Mouse (Mus musculus): Measurements from ENCODE around the gene Med22.
"Not testable (repeated sequence)": the region's sequence is repeated elsewhere in the genome, so short reads cannot be mapped to it uniquely, and the experiment has no call there.

The Med22 gene

DNA sequence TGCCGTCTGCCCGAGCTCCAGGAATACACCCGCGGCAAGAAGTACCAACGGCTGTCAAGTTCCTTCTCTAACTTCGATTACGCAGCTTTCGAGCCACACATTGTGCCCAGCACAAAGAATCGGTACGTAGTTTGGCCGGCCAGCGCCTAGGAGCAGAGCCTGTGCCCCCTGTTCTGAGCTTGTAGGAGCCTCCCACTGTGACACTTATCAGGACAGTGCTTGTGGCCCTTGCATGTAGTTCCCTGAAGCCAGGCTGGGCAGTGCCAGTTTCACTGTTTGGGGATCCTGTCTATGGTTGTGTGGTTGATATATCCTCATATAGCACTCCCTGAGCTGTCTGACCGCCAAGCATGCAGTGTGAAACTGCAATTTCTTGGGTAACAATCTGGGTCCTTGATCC lies 6.3 kb upstream of the Med22 start:
- DNase-seq (ENCODE audit: low read depth, low spot score): no peak

DNA sequence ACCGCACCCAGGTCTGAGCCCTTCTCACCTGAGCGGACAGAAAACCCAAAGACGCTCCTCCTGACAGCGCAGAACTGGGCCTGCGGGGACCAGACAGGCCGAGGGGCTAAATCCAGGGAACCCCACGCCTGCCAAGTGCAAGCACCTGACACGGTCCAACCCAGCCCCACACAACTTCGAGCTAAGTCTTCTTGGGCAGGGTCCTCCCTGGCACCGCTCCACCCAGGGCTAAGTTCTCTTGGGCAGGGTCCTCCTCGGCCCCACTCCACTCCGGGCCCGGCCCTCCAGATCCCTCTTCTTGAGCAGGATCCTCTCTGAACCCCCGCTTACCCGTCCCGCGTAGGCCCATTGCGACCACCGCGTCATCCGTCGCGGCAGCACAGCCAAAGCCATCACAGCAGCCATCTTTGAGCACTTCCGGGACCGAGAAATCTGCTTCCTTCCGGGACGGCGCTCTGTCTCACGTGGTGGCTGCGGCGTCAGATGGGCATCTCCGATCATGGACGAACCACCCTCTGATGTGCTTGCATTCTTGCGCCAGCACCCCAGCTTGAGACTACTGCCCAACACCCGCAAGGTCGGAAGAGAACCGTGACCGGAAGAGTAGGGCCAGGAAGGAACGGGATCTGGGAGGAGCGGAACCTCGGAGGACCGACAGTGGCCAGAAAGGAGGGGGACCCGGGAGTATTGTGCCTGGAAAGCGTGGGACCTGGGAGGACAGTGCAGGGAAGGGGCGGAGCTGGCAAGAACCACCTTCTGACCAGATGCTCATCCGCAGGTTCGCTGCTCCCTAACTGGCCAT lies 5.7 kb upstream of the Med22 start, which contains the start of the genes Surf2 and Surf1:
Gene Surf2 (plus strand): TSS at position 441 of the 802 bp plus-strand sequence.
Gene Surf1 (minus strand): TSS at position 604 of the 802 bp plus-strand sequence.
- no peak for DNase-seq (ENCODE audit: low read depth, low spot score)

DNA sequence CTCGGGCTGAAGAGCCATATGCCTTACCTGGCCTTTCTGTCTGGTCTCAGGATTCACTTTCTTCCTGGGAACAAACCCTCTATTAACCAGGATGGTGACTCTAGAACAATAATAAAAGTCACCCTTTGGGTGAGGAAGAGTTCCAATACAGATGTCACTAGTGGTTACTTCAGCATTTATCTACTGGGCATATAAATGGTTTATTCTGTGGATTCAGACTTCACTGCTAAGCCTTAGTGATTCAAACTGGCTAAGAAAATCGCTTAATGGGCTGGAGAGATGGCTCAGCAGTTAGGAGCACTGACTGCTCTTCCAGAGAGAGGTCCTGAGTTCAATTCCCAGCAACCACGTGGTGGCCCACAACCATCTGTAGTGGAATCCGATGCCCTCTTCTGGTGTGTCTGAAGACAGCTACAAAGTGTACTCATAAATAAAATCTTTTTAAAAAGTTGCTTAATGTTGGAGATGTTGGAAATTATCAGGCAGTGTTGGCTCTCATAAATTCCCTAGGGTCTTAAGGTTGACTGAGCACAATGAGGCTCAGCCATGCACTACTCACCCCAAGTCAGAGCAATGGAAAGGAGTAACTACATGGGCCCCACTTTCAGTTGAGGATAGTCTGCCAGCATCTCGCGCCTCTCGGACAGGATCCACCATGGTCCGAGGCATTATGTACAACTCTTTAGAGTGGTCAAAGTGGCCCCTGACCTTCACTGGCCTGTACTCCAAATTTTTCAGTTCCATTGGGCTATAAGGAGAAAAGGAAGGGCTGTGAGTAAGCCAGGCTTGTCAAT lies 3.9 kb upstream of the Med22 start:
- DNase-seq (ENCODE audit: low read depth, low spot score): no peak

DNA sequence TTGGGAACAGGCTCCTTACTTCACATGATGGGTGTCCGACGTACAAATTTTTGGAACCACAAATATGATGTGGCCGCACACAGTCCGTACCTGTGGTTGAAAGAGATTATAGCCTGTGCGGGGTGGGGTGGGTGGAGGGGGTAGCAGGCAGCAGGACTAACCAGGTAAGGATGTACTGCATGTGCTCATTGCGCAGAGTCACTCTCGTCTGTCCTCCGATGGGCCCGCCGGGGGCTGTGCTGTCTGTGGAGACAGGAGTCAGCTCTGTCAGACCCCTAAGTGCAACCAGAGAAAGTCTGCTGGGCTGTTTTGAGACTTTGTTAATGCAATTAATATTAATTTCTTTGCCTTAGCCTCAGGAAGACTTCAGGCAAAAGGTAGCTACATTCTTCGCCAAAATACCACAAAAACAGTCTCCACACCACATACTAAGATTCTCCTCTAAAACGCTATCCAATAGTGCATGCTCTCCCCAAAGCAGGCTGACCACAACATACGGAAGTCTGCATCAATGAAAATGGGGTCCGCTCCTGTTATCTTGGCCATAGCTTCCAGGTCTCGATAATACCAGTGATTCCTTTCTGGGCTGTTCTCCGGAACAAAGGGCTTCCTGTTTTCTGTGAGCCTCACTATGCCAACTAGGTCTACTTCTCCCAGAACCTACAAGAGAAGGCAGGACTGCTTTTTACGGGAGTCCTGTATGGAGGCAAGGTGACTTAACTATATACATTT lies 3.1 kb upstream of the Med22 start:
- DNase-seq (ENCODE audit: low read depth, low spot score): no peak

DNA sequence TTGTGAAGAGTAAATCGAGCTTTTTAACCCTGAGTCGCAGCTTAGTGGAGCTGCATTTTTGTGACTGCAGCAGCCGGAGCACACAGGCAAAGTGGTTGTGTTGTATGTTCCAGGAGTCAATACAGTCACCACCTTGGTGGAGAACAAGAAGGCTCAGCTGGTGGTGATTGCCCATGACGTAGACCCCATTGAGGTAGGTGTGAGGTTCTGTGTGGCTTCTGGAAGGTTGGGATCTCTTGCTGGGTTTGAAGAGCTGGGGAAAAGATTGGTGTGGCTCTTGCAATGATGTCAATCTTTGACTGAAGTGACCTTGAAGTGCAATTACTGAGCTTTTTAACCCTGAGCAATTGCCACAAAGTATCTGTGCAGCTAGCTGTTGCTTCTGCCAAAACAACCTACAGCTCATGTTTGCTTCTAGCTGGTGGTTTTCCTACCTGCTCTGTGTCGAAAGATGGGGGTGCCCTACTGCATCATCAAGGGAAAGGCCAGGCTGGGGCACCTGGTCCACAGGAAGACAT lies 1.8 kb upstream of the Med22 start:
- DNase-seq (ENCODE audit: low read depth, low spot score): no peak

DNA sequence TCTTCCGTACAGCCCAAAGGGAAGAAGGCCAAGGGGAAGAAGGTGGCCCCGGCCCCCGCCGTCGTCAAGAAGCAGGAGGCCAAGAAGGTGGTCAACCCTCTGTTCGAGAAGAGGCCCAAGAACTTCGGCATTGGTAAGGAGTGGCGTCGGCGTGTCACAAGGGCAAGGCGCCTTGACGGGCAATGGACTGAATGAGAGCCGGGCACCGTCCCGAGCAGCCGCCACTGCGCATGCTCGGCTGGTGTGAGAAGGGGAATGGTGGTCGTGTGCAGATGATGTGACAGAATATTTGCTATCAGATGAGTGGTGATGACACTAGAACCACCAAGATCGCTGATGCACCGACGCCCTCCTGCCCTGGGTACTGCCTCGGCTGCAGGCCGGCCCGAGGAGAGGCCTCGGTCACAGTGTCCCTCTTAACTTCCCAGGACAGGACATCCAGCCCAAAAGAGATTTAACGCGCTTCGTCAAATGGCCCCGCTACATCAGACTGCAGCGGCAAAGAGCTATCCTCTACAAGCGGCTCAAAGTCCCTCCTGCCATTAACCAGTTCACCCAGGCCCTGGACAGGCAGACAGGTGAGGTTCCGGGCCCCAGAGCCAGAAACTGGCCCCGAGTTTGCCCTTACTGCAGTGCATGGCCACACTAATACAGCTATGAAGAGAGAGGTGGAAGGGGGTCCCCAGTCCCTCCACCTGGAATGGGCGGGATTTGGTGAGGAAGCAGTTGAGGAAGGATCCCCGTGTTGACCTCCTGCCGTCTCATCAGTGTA lies 703 bp upstream of the Med22 start:
- no peak for DNase-seq (ENCODE audit: low read depth, low spot score)

DNA sequence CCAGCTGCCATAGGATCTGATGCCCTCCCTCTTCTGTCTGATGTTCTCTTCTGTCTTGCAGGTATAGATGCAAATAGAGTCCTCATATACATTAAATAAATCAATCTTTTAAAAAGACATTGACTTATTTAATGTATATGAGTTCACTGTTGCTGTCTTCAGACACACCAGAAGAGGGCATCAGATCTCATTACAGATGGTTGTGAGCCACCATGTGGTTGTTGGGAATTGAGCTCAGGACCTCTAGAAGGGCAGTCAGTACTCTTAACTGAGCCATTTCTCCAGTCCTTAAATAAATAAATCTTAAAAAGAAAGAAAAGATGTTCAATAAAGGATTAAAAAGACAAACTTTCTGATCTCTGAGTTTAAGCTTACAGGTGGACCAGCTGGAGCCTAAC lies 1.1 kb downstream of the Med22 start:
- DNase-seq (ENCODE audit: low read depth, low spot score): no peak

DNA sequence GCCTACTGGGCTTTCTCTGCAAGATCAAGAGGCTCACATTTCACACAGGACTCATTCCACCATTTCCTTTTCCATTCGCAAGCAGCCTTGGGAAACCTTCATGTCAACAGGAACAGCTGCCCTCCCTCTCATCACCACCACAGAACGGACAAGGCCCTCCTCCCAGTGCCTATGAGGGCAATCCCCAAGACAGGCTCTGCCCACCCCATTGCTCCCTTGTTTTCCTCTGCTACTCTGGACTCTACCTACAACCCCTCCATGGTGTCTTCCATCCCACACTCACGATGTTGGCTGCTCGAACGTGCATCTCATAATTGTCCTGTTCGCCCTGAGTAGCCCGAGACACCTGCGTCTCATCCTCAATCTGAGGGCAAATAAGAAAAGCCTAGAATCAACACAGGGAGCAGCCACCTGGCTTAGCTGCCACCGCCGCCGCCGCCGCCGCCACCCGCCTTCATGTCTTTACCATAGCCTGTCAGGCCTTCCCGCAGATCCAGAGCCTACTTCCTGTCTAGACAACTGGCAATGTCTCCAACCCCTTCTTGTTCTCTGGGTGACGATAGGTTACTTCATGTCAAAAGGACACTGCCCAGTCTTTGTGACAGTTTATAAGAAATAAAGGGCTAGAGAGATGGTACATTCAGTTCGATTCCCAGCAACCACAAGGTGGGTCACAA lies 1.6 kb downstream of the Med22 start:
- DNase-seq (ENCODE audit: low read depth, low spot score): no peak

DNA sequence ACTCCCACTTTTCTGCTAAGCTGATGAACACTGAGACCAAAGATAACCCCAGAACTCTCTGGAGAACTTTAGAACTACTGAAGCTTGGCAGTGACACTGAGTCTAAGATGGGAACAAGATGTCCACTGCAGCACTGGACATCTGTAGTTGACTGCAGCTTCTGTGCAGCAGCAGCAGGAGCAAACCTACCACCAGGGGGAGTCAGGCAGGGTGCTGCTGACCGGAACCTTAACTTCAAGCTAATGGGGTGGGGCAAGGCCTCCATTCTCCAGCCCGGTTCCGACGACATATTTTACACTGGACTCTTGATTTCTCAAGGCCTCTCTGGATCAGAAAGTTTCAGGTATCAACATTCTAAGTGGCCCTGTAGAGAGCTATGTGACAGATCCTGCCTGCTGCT lies 3.4 kb downstream of the Med22 start:
- no peak for DNase-seq (ENCODE audit: low read depth, low spot score)

DNA sequence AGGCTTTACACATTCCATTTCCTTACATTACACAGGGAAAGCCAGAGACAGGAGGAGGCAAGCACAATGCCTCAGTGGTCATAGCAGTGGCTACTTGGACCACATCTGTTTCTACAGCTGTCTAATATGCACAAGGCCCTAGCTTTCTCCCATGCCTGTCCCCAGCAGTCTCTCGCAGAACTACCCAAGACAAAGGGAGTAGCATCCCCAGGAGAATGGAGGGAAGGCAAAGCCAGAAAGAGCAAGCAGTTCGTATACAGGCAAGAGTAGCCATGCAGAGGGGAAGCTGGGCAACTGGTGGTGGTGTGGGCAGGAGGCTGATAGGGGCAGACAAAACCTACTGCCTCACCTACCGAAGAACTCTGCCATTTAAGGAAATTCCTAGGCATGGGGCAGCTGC lies 4.0 kb downstream of the Med22 start:
- no peak for DNase-seq (ENCODE audit: low read depth, low spot score)

DNA sequence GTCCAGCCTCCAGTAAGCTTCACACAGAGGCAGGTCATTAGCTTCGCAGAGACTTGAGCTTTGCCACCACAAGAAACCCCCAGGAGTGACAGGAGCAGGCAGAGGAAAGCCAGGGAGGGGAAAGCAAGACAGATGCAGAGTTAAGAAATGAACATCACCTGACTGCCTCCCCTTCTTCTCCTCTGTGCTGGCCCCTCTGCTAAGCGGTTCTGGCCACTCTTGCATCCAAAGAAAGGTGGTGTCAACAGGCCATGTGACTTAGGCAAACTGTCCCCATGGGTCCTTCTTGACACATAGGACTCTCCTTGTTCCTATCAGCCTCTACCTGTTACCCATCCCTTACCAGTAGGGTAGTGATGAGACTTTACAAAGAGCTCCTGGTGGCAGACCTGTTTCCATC lies 4.5 kb downstream of the Med22 start:
- DNase-seq (ENCODE audit: low read depth, low spot score): no peak

DNA sequence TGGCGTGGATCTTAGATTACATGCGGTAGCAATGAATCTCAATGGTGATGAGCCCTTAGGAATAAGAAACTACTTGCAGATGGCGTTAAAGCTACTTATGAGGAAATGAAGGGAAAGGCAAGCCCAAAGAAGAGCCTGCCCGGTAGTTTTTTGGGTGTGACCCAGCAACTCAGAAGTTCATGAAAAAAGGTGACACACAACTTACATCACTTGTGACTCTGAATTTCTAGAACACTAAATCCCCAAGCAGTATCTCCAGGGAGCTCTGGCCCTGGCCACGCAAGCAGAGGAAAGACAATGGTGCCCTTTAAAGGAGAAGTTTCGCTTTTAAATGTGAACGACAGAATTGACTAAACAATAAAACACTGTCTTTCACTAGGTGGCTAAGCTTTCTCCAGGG lies 7.2 kb downstream of the Med22 start:
- DNase-seq (ENCODE audit: low read depth, low spot score): no peak

DNA sequence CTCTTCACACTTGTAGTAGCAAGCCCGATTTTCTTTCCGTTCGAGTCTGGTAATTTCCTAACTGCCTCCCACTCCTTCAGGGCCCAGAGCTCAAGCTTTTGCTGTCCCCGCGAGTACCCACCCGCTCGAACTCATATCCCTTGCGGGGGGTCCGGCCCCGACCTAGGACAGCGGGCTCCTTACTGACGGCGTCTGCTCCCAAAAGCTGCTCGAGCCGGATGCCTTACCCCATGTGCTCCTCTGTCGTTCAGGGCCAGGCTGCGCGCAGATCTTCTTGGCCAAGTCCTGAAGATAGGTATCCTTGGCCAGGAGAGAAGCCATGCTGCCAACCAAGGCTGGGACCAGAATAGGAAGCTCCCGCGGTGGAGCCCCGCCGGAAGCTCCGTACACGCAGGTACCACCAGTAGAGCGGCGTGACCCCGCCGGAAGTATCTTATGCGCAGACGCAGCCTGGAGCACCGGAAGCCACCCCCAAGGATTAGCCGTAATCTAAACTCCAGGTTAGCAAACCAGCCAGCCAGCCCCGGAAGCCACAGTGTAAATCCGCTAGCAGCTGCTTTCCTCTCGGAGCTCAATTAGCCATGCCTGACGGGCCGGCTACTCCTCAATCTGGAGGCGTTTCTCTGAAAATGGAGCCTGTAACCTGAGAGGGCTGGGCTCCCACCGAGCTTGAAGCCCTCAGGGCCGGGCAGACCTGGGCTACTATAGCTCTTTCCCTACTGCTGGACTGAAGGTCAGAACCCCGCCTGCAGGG lies 7.8 kb downstream of the Med22 start, which contains the start of gene Surf6:
Gene Surf6 (minus strand): TSS at position 413 of the 754 bp plus-strand sequence.
- DNase-seq (ENCODE audit: low read depth, low spot score): peak; percentile 69

DNA sequence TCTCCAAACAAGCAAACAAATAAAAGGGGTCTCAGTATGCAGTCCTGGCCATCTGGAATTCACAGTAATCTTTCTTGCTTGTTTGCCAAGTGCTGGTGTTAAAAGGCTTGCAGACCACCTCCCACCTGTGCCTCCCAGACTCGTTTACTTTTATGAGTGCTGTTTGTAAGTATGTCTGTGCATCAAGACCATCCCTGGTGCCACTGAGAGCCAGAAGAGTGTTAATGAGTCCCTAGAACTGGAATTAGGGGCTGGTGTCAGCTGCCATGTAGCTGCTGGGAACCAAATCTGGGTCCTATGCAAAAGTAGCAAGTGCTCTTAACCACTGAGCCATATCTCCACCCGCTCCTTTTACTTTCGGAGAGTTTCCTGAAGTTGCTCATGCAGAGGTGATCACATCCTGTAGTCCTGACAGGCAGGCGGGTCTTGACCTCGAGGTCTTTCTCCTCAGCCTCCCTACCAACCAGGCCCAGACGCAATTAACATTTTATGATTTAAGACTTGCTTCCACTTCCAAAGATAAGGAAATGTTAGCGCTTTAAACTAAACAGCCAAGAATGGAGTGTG lies 8.6 kb downstream of the Med22 start:
- DNase-seq (ENCODE audit: low read depth, low spot score): no peak

DNA sequence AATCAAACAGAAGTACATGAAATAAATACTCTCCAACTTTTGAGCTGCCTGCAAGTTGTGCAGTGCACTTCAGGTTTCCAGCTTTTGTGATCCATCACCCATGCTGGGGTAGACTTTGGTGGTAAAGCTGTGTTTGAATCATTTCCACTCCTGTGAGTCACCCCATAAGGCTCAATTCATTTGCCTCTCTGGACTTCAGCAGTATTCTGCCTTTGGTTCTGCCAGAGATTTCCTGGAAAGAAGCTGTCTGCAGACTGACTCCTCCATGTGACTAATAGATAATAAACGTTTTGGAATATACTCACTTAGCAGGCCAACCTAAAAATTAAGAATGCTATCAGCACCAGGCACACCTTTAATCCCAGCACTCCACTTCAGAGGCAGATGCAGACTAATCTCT lies 9.7 kb downstream of the Med22 start:
- no peak for DNase-seq (ENCODE audit: low read depth, low spot score)

DNA sequence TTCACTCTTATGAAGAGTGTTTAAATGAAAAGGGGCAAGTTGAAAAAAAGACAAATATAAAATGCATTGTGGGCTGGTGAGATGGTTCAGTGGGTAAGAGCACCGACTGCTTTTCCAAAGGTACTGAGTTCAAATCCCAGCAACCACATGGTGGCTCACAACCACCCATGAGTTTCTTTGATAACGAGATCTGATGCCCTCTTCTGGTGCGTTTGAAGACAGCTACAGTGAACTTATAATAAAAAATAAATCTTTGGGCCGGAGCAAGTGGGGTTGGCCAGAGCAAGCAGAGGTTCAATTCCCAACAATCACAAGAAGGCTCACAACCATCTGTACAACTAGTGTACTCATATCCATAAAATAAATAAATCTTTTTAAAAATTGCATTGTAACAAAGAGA lies 14.6 kb downstream of the Med22 start:
- no peak for DNase-seq (ENCODE audit: low read depth, low spot score)

DNA sequence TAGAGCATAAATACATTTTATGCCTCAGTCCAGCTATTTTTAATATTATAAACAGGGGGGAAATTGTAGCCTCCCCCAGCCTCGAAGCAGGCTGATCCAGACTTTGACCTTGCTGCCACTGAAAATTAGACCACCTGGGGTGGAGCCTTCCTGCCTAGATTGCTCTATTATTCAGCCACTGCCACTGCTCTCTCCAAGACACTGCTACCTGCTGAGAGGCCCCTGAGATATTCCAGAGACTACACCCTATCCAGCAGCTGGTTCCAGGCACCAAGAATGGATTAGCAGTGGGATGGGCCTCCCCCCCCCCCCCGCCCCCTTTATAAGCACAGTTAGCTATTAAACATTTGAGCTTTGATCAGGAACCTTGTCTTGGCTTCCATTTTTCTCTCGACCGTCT lies 24.3 kb downstream of the Med22 start:
- DNase-seq (ENCODE audit: low read depth, low spot score): not testable (repeated sequence)

DNA sequence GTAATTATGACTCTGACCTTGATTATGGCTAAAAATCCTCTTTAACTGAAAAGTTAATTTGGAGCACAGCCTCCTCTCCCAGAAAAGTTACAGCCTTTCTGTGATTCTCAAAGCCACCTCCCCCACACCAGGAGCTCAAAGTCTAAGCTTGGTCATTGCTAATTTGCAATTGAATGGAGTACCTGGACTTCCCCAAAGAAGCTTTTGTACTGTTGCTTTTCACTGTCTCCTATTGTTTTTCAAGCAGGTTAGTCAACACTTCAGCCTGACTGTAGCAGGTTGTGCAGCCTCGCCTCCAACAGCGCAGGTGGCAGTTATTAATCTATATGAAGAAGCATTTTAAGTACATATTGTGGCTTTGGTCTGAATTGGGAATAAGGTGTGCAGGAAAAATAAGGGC lies 24.9 kb downstream of the Med22 start:
- DNase-seq (ENCODE audit: low read depth, low spot score): not testable (repeated sequence)

DNA sequence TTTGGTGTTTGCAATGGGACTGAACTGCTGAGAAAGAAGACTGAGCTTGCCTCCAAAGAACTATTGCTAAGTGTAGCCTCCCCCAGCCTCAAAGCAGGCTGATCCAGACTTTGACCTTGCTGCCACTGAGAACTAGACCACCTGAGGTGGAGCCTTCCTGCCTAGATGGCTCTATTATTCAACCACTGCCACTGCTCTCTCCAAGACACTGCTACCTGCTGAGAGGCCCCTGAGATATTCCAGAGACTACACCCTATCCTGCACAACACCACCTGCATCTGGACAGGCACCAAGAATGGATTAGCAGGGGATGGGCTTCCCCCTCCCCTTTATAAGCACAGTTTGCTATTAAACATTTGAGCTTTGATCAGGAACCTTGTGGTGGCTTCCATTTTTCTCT lies 31.9 kb downstream of the Med22 start:
- no peak for DNase-seq (ENCODE audit: low read depth, low spot score)

DNA sequence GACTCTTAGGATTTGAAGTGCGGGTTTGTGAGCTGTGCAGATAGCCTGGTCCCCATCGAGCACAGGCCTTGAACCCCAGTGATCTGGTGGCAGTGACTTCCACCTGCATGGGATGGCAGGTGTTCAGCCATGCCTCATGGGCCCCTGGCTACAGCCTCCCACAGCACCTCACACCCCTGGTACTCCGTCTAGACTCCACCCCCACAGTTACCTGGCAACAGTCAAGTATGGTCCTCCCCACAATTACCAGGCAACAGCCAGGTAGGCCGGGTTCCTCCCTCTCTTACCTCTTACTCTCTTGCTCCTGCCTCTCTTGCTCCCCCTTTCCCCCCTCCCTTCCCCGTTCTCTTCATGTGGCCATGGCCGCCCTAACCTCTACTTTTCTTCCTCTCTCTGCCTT lies 39.8 kb downstream of the Med22 start:
- no peak for DNase-seq (ENCODE audit: low read depth, low spot score)
